Mouse (Mus musculus) lung, embryonic 16.5 days (tissue): ENCODE results near the gene Map7. TPM values are rescaled to one million over a fixed set of nuclear protein-coding genes. Genes with fewer than 3 reads are reported as not detected.

Experiments used
- ATAC-seq: fragments of 200-750 bp; cut with Nextera tagmentation; 2 replicates; pipeline ENCODE4 v1.8.0; 2017; ENCODE audit warnings: low read depth, mild to moderate bottlenecking, moderate library complexity
- H3K27ac ChIP-seq: fragments of 300-500 bp; sonication (generic); 2 replicates; pipeline ENCODE4 v1.5.1; 2014; ENCODE audit warnings: mild to moderate bottlenecking, control low read depth, low read length
- H3K27me3 ChIP-seq: fragments of 300-500 bp; sonication (generic); 2 replicates; pipeline ENCODE4 v1.6.1; 2014; ENCODE audit warnings: low read depth, low read length, mixed read lengths; ENCODE audit not compliant: control insufficient read depth, insufficient read depth
- H3K36me3 ChIP-seq: fragments of 300-500 bp; sonication (generic); 2 replicates; pipeline ENCODE4 v1.6.1; 2014; ENCODE audit warnings: low read length; ENCODE audit not compliant: control insufficient read depth, insufficient read depth
- H3K4me1 ChIP-seq: fragments of 300-500 bp; sonication (generic); replicated peaks from 2 replicates; pipeline ENCODE4 v1.6.1; 2014; ENCODE audit warnings: low read length, mixed read lengths; ENCODE audit not compliant: control insufficient read depth, insufficient read depth
- H3K4me2 ChIP-seq: fragments of 300-500 bp; sonication (generic); 2 replicates; pipeline ENCODE4 v1.6.1; 2014; ENCODE audit warnings: low read depth, low read length, control low read depth
- H3K4me3 ChIP-seq: fragments of 300-500 bp; sonication (generic); 2 replicates; pipeline ENCODE4 v1.5.1; 2014; ENCODE audit warnings: mild to moderate bottlenecking, low read length, control low read depth
- H3K9ac ChIP-seq: fragments of 300-500 bp; sonication (generic); 2 replicates; pipeline ENCODE4 v1.6.1; 2014; ENCODE audit warnings: low read length, control low read depth
- H3K9me3 ChIP-seq: fragments of 300-500 bp; sonication (generic); 2 replicates; pipeline ENCODE4 v1.6.1; 2016; ENCODE audit warnings: low read length; ENCODE audit not compliant: control insufficient read depth
- WGBS: fragments of 180-500 bp; shearing (Covaris S2); extraction: QIAGEN DNeasy Blood & Tissue Kit; methylation state at CpG from one replicate; pipeline ENCODE4 v1.1.7; 2014; 5-methylcytosine and 5-hydroxymethylcytosine counted together
- polyA plus RNA-seq: library from polyadenylated mRNA; unstranded; fragments of >200 nt; fragmentation: Nextera tagmentation; extraction: Ambion mirVana; gene quantifications from 2 replicates; pipeline ENCODE4 v1.2.1, GENCODE M21; 2015

Map7 gene
- 14.4 TPM in 2 replicates for polyA plus RNA-seq

- Histone ChIP-seq H3K27ac (peak within 1 kb of the TSS; percentile 41), H3K4me1 (peaks cover 11% of the 10 kb centered on the region), H3K9ac (peak within 1 kb of the TSS; percentile 77), H3K36me3 (no peaks in the 10 kb centered on the region), H3K4me3 (peak within 1 kb of the TSS; percentile 65), H3K4me2 (peak within 1 kb of the TSS; percentile 97), H3K9me3 (no peaks in the 10 kb centered on the region), H3K27me3 (peaks cover 18% of the 10 kb centered on the region)
- ATAC-seq: no peak
- 4% methylated on average over 40 of the region's 51 CpGs for WGBS
These were observed at the start of gene Map7 for GRCm38 (mm10) chr10:20148130-20148772. Gene Map7, plus strand, starts transcription at chr10:20148471.

DNA sequence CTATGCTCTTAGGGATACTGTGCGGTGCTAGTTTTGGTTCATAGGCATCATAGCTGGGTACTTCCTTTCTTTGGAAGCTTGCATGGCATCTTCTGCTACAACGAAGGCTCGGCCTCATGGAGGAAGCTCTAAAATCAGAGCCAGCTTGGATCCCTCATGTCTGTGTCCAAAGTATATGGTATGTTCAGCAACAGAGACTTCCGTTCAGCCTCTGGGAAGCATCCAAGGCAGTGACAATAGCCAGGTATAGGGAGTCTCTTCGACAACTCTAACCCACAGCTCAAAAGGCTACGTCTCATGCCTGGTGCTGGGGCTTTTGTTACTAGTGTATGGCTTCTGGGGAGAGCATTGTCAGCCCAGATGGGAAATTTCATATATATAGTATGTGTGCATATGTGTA, 46.8 kb upstream of the Map7 start:
- ATAC-seq: no peak
- WGBS: 90% methylated on average over 6 of the region's 6 CpGs
- Histone ChIP-seq H3K27ac (no peak overlapping the region), H3K4me2 (no peak overlapping the region), H3K4me3 (no peak overlapping the region), H3K27me3 (no peaks in the 10 kb centered on the region), H3K36me3 (no peaks in the 10 kb centered on the region), H3K9me3 (no peaks in the 10 kb centered on the region), H3K4me1 (peaks cover 8% of the 10 kb centered on the region), H3K9ac (no peak overlapping the region)

DNA sequence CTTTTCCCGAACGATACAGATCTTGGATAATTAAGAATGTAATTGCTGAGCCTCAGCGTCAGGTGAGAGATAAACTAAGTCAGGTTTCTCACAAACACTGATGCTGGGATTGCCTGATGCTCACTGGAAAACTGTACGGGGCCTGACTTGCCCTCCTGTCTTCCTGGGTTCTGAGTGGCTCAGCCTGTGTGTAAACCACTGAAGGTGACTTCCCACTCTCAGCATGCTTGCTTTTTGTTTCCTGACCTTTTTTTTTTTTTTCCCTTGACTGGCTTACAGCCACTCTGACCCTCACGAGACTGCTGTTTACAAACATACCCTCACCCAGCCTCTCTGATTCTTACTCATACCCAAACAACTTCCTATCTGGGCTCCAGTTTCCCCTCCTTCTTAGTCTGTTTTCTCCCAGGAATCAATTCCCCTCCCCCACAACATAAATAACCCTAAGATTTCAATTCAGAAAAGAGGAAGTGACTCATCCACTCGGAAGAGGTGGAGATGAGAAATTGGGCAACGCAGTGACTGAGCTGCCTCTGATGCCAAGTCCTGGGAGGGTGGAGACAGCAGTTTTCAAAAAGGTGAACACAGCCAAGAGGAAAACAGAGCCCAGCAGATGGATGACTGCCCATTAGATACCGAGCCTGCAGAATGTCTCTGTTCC, 43.9 kb upstream of the Map7 start:
- Histone ChIP-seq H3K9me3 (no peaks in the 10 kb centered on the region), H3K27ac (no peak overlapping the region), H3K27me3 (no peaks in the 10 kb centered on the region), H3K9ac (no peak overlapping the region), H3K4me2 (no peak overlapping the region), H3K4me1 (peaks cover 8% of the 10 kb centered on the region), H3K4me3 (no peak overlapping the region), H3K36me3 (no peaks in the 10 kb centered on the region)
- ATAC-seq: peak; percentile 92
- 44% methylated on average over 8 of the region's 8 CpGs for WGBS

DNA sequence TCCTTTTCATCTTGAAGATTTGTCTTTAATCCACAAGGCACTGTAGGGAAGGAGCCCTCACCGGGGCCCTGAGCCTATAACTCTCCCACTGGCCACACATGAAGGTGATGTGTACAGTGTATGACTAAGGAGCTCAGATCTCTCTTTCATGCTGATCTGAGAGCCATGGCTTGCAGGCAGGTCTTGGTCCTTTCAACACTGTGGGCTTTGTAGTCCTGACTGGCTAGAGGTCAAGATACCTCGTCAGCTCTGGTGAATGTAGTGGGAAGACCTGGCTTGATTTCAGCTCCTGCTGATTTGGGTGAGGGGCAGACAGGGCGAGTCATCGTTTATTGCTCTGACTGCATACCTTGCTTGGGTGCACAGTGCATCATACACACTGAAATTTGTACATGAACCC, 42.7 kb upstream of the Map7 start:
- Histone ChIP-seq H3K27ac (no peak overlapping the region), H3K9ac (no peak overlapping the region), H3K36me3 (no peaks in the 10 kb centered on the region), H3K4me3 (no peak overlapping the region), H3K9me3 (no peaks in the 10 kb centered on the region), H3K4me1 (peaks cover 8% of the 10 kb centered on the region), H3K4me2 (no peak overlapping the region), H3K27me3 (no peaks in the 10 kb centered on the region)
- 75% methylated on average over 4 of the region's 4 CpGs for WGBS
- ATAC-seq: no peak

- Histone ChIP-seq H3K9ac (no peak overlapping the region), H3K27ac (no peak overlapping the region), H3K36me3 (no peaks in the 10 kb centered on the region), H3K4me2 (no peak overlapping the region), H3K4me1 (peaks cover 8% of the 10 kb centered on the region), H3K4me3 (no peak overlapping the region), H3K9me3 (no peaks in the 10 kb centered on the region), H3K27me3 (no peaks in the 10 kb centered on the region)
- no peak for ATAC-seq
- 84% methylated on average over 14 of the region's 14 CpGs for WGBS
These were observed 41.2 kb upstream of the Map7 start for GRCm38 (mm10) chr10:20107031-20107430.

- H3K9me3 ChIP-seq: no peaks in the 10 kb centered on the region
- H3K4me2 ChIP-seq: no peak overlapping the region
- no peak for ATAC-seq
- H3K4me1 ChIP-seq: no peaks in the 10 kb centered on the region
- no peaks in the 10 kb centered on the region for H3K27me3 ChIP-seq
- no peak overlapping the region for H3K27ac ChIP-seq
- H3K9ac ChIP-seq: no peak overlapping the region
- WGBS: 78% methylated on average over 5 of the region's 5 CpGs
- H3K4me3 ChIP-seq: no peak overlapping the region
- H3K36me3 ChIP-seq: no peaks in the 10 kb centered on the region
These were observed 36.8 kb upstream of the Map7 start for GRCm38 (mm10) chr10:20111508-20111907.

GRCm38 (mm10) chr10:20112026-20112973, 36.0 kb upstream of the Map7 start:
- no peak overlapping the region for H3K4me2 ChIP-seq
- H3K36me3 ChIP-seq: no peaks in the 10 kb centered on the region
- H3K27ac ChIP-seq: no peak overlapping the region
- WGBS: 68% methylated on average over 18 of the region's 18 CpGs
- no peaks in the 10 kb centered on the region for H3K27me3 ChIP-seq
- no peak overlapping the region for H3K9ac ChIP-seq
- ATAC-seq: no peak
- H3K4me3 ChIP-seq: no peak overlapping the region
- no peaks in the 10 kb centered on the region for H3K9me3 ChIP-seq
- H3K4me1 ChIP-seq: no peaks in the 10 kb centered on the region

GRCm38 (mm10) chr10:20119504-20120425, 28.5 kb upstream of the Map7 start:
- H3K9ac ChIP-seq: no peak overlapping the region
- no peaks in the 10 kb centered on the region for H3K36me3 ChIP-seq
- H3K27ac ChIP-seq: no peak overlapping the region
- 86% methylated on average over 15 of the region's 15 CpGs for WGBS
- H3K27me3 ChIP-seq: no peaks in the 10 kb centered on the region
- H3K9me3 ChIP-seq: no peaks in the 10 kb centered on the region
- H3K4me3 ChIP-seq: no peak overlapping the region
- H3K4me1 ChIP-seq: no peaks in the 10 kb centered on the region
- no peak for ATAC-seq
- H3K4me2 ChIP-seq: no peak overlapping the region
